Mouse (Mus musculus) bone marrow, adult 2 months (tissue): ENCODE measurements around the gene Tspan10.

ENCODE experiments used
- CTCF ChIP-seq: fragments of 200-500 bp; IDR thresholded peaks from 2 replicates; pipeline ENCODE4 v1.5.1; 2011; ENCODE audit warnings: low read length, control low read depth; ENCODE audit not compliant: control insufficient read depth, insufficient read depth
- POLR2A ChIP-seq: fragments of 200-500 bp; IDR thresholded peaks from 2 replicates; pipeline ENCODE4 v1.6.1; 2011; ENCODE audit warnings: low read depth, mild to moderate bottlenecking, control low read depth, low read length, borderline replicate concordance; ENCODE audit not compliant: control insufficient read depth

DNA sequence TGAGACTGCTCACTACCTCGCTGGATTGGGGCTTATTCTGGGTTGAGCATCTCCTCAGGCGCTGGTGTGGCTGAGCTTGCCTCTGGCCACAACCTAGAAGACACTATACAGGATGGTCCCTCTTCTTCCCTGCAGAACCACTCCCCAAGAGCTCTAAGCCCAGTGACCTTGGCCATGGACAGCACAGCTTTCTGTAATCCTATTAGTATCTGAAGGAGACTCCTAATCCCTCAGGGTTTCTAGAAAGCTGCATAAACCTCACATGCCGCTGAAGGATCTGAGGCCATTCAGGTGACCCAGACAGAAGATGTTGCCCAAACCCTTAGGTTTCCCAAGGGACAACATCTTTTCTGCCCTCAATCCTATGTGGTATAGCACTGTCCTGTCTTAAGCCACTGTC is 9.8 kb downstream of the Tspan10 start:
- TF ChIP-seq CTCF, result no peak
- no peak for TF ChIP-seq POLR2A
